8 mouse cellular contexts compared by ENCODE assay signal in genomic region chr17:31636942-31637811, GRCm38 (mm10). TPM values are rescaled to one million over a fixed set of nuclear protein-coding genes. Genes with fewer than 3 reads are reported as not detected.
DNase-seq lines count a peak whose midpoint lies in the region; ATAC-seq and TF ChIP-seq lines count a peak whose summit lies in the region.

Gene Cbs (minus strand): TSS chr17:31637238.

- TF ChIP-seq CTCF in stomach, postnatal 0 days (IDR thresholded peaks at IDR 0.05; ENCODE audit: low read depth): no peak

- H3K9ac ChIP-seq in embryonic facial prominence, embryonic 14.5 days (ENCODE audit: low read depth, low read length): peak within 1 kb of the TSS; percentile 65
- H3K9ac ChIP-seq in kidney, embryonic 14.5 days (ENCODE audit: low read depth, low read length): peak within 1 kb of the TSS; percentile 59
- H3K9ac ChIP-seq in liver, embryonic 11.5 days (ENCODE audit: low read depth, low read length): peak within 1 kb of the TSS; percentile 42
- H3K9ac ChIP-seq in stomach, postnatal 0 days (ENCODE audit: low read length): peak within 1 kb of the TSS; percentile 48

- peaks cover 8% of the 10 kb centered on the region for H3K4me1 ChIP-seq in erythroblast, embryonic 14.5 days (ENCODE audit: control insufficient read depth)
- peaks cover 14% of the 10 kb centered on the region for H3K4me1 ChIP-seq in embryonic facial prominence, embryonic 14.5 days (ENCODE audit: control insufficient read depth, insufficient read depth, low read length)
- H3K4me1 ChIP-seq in heart, embryonic 10.5 days: peaks cover 18% of the 10 kb centered on the region
- H3K4me1 ChIP-seq in kidney, embryonic 14.5 days (ENCODE audit: control insufficient read depth, insufficient read depth, low read length): 0 out of 2 replicates have a peak, but pooled peaks cover 4% of the 10 kb centered on the region
- H3K4me1 ChIP-seq in liver, embryonic 11.5 days (replicated peaks; ENCODE audit: control insufficient read depth, insufficient read depth, low read length): peaks cover 3% of the 10 kb centered on the region
- peaks cover 6% of the 10 kb centered on the region; the same call in 1 of the 2 replicates for H3K4me1 ChIP-seq in stomach, postnatal 0 days (replicated peaks; ENCODE audit: control insufficient read depth, insufficient read depth)

- H3K9me3 ChIP-seq in erythroblast, embryonic 14.5 days (ENCODE audit: control insufficient read depth, low read length): peaks cover 3% of the 10 kb centered on the region; the same call in 1 of the 2 replicates
- H3K9me3 ChIP-seq in embryonic facial prominence, embryonic 14.5 days (ENCODE audit: control insufficient read depth, low read length): no peaks in the 10 kb centered on the region
- H3K9me3 ChIP-seq in heart, embryonic 10.5 days: no peaks in the 10 kb centered on the region
- no peaks in the 10 kb centered on the region for H3K9me3 ChIP-seq in kidney, embryonic 14.5 days (ENCODE audit: control insufficient read depth, low read length)
- no peaks in the 10 kb centered on the region for H3K9me3 ChIP-seq in liver, embryonic 11.5 days (ENCODE audit: control insufficient read depth, low read length)
- H3K9me3 ChIP-seq in stomach, postnatal 0 days (ENCODE audit: control insufficient read depth, low read length): no peaks in the 10 kb centered on the region

- peak within 1 kb of the TSS; percentile 56 for H3K4me3 ChIP-seq in erythroblast, embryonic 14.5 days (replicated peaks)
- peak within 1 kb of the TSS; percentile 52 for H3K4me3 ChIP-seq in embryonic facial prominence, embryonic 14.5 days (ENCODE audit: low read depth, low read length)
- H3K4me3 ChIP-seq in heart, embryonic 10.5 days: peak within 1 kb of the TSS; percentile 68
- peak within 1 kb of the TSS; percentile 47 for H3K4me3 ChIP-seq in kidney, embryonic 14.5 days (ENCODE audit: low read length)
- peak within 1 kb of the TSS; percentile 56 for H3K4me3 ChIP-seq in liver, embryonic 11.5 days (ENCODE audit: low read depth, low read length)
- H3K4me3 ChIP-seq in myocyte: no peak within 1 kb of the TSS
- H3K4me3 ChIP-seq in stomach, postnatal 0 days (ENCODE audit: low read depth, low read length): peak within 1 kb of the TSS; percentile 47

- no peak for TF ChIP-seq POLR2A in myocyte (IDR thresholded peaks at IDR 0.05; ENCODE audit: insufficient read length, low read depth)

- no peaks in the 10 kb centered on the region for H3K79me2 ChIP-seq in myocyte (ENCODE audit: control insufficient read depth, insufficient read depth)

- no peak for ATAC-seq in erythroblast, adult 5-6 weeks (replicated peaks; ENCODE audit: low FRiP score, poor library complexity, severe bottlenecking)
- ATAC-seq in embryonic facial prominence, embryonic 14.5 days (ENCODE audit: low read depth): peak; percentile 95
- ATAC-seq in kidney, embryonic 14.5 days (ENCODE audit: low FRiP score, low TSS enrichment): peak; percentile 95
- peak; percentile 85 for ATAC-seq in liver, embryonic 11.5 days (replicated peaks; ENCODE audit: low FRiP score)
- peak; percentile 87 for ATAC-seq in stomach, postnatal 0 days (ENCODE audit: low FRiP score, low TSS enrichment)

- WGBS in embryonic facial prominence, embryonic 14.5 days: 4% methylated on average over 35 of the region's 61 CpGs
- 2% methylated on average over 60 of the region's 61 CpGs for WGBS in heart, embryonic 10.5 days
- 3% methylated on average over 59 of the region's 61 CpGs for WGBS in kidney, embryonic 14.5 days
- WGBS in liver, embryonic 11.5 days: 2% methylated on average over 61 of the region's 61 CpGs
- 3% methylated on average over 51 of the region's 61 CpGs for WGBS in stomach, postnatal 0 days

- H3K27ac ChIP-seq in embryonic facial prominence, embryonic 14.5 days (replicated peaks; ENCODE audit: low read depth, low read length): 0 out of 2 replicates have a peak within 1 kb of the TSS, but pooled peaks have one; percentile 28
- peak within 1 kb of the TSS; percentile 72 for H3K27ac ChIP-seq in heart, embryonic 10.5 days
- H3K27ac ChIP-seq in kidney, embryonic 14.5 days (ENCODE audit: low read depth, low read length): no peak within 1 kb of the TSS
- no peak within 1 kb of the TSS for H3K27ac ChIP-seq in liver, embryonic 11.5 days (ENCODE audit: low read depth, low read length)
- no peak within 1 kb of the TSS for H3K27ac ChIP-seq in stomach, postnatal 0 days (replicated peaks)

- no peaks in the 10 kb centered on the region for H3K36me3 ChIP-seq in erythroblast, embryonic 14.5 days (ENCODE audit: control insufficient read depth)
- H3K36me3 ChIP-seq in embryonic facial prominence, embryonic 14.5 days (ENCODE audit: control insufficient read depth, insufficient read depth, low read length): no peaks in the 10 kb centered on the region
- no peaks in the 10 kb centered on the region for H3K36me3 ChIP-seq in heart, embryonic 10.5 days
- H3K36me3 ChIP-seq in kidney, embryonic 14.5 days (ENCODE audit: control insufficient read depth, insufficient read depth, low read length): no peaks in the 10 kb centered on the region
- H3K36me3 ChIP-seq in liver, embryonic 11.5 days (ENCODE audit: control insufficient read depth, insufficient read depth, low read length): no peaks in the 10 kb centered on the region
- H3K36me3 ChIP-seq in myocyte (ENCODE audit: control insufficient read depth, insufficient read depth): no peaks in the 10 kb centered on the region
- H3K36me3 ChIP-seq in stomach, postnatal 0 days (ENCODE audit: control insufficient read depth, insufficient read depth, low read length): no peaks in the 10 kb centered on the region

- DNase-seq in embryonic facial prominence, embryonic 14.5 days (ENCODE audit: low spot score): peak; percentile 92
- peak; percentile 90 for DNase-seq in heart, embryonic 10.5 days (ENCODE audit: low spot score)
- DNase-seq in liver, embryonic 11.5 days (ENCODE audit: low spot score): peak; percentile 78
- DNase-seq in stomach, postnatal 0 days (ENCODE audit: low spot score): peak; percentile 83

- peaks cover 47% of the 10 kb centered on the region for H3K27me3 ChIP-seq in erythroblast, embryonic 14.5 days (ENCODE audit: control insufficient read depth)
- peaks cover 19% of the 10 kb centered on the region for H3K27me3 ChIP-seq in embryonic facial prominence, embryonic 14.5 days (replicated peaks; ENCODE audit: control insufficient read depth, insufficient read depth, low read length)
- peaks cover 46% of the 10 kb centered on the region for H3K27me3 ChIP-seq in heart, embryonic 10.5 days (ENCODE audit: insufficient read depth, poor library complexity, severe bottlenecking)
- H3K27me3 ChIP-seq in kidney, embryonic 14.5 days (ENCODE audit: control insufficient read depth, insufficient read depth, low read length): peaks cover 11% of the 10 kb centered on the region
- H3K27me3 ChIP-seq in liver, embryonic 11.5 days (replicated peaks; ENCODE audit: control insufficient read depth, insufficient read depth, low read length): peaks cover 18% of the 10 kb centered on the region
- peaks cover 19% of the 10 kb centered on the region for H3K27me3 ChIP-seq in myocyte (ENCODE audit: control insufficient read depth, insufficient read depth, insufficient read length)
- H3K27me3 ChIP-seq in stomach, postnatal 0 days (ENCODE audit: control insufficient read depth, insufficient read depth, low read length): no peaks in the 10 kb centered on the region

- H3K4me2 ChIP-seq in embryonic facial prominence, embryonic 14.5 days (ENCODE audit: low read depth, low read length): peak within 1 kb of the TSS; percentile 86
- H3K4me2 ChIP-seq in kidney, embryonic 14.5 days (replicated peaks; ENCODE audit: low read depth, low read length): peak within 1 kb of the TSS; percentile 97
- H3K4me2 ChIP-seq in liver, embryonic 11.5 days: peak within 1 kb of the TSS; percentile 93
- H3K4me2 ChIP-seq in myocyte (ENCODE audit: low read depth): peak within 1 kb of the TSS; percentile 50
- peak within 1 kb of the TSS; percentile 87 for H3K4me2 ChIP-seq in stomach, postnatal 0 days (replicated peaks; ENCODE audit: low read depth)

- TF ChIP-seq EP300 in stomach, postnatal 0 days (optimal IDR thresholded peaks at IDR 0.05): no peak

- H3ac ChIP-seq in myocyte (ENCODE audit: control insufficient read depth, insufficient read length): no peak within 1 kb of the TSS

TF ChIP-seq in myocyte, 11 proteins besides CTCF, POLR2A, EP300 and RAD21:
- TF ChIP-seq CEBPB (IDR thresholded peaks at IDR 0.05; ENCODE audit: insufficient read depth, poor library complexity, severe bottlenecking) (no peak), USF1 (IDR thresholded peaks at IDR 0.05; ENCODE audit: low read depth) (no peak), E2F4 (IDR thresholded peaks at IDR 0.05; ENCODE audit: insufficient read depth) (no peak), REST (IDR thresholded peaks at IDR 0.05; ENCODE audit: insufficient read depth, insufficient read length) (no peak), POLR2AphosphoS2 (IDR thresholded peaks at IDR 0.05; ENCODE audit: insufficient read length, low read depth) (no peak), MAX (IDR thresholded peaks at IDR 0.05; ENCODE audit: low read depth) (no peak), SRF (IDR thresholded peaks at IDR 0.05; ENCODE audit: control insufficient read depth, insufficient read length, low read depth) (no peak), TCF12 (IDR thresholded peaks at IDR 0.05; ENCODE audit: insufficient read depth, poor library complexity, severe bottlenecking) (no peak), MYOD1 (IDR thresholded peaks at IDR 0.05; ENCODE audit: control insufficient read depth in 1 of 3, insufficient read length in 2 of 3, low read depth in 2 of 3) (no peak), MYOG (IDR thresholded peaks at IDR 0.05; ENCODE audit: control insufficient read depth in 1 of 3, insufficient read depth in 1 of 3, insufficient read length in 2 of 3, low read depth in 2 of 3) (no peak), TCF3 (IDR thresholded peaks at IDR 0.05; ENCODE audit: insufficient read length, low read depth) (no peak)

RNA-seq across cellular contexts. Expression of gene Cbs, which starts in this region (rescaled TPM):
- 0.01 and 0.05 TPM in 2 replicates for polyA plus RNA-seq in erythroblast, embryonic 14.5 days (2012)
- not detected in 2 replicates for total RNA-seq in erythroblast, adult 5-6 weeks (2015; ENCODE audit: low replicate concordance)
- total RNA-seq in erythroblast, adult 5-6 weeks (2017; ENCODE audit: low replicate concordance): not detected in 2 replicates
- 3.9 and 4.8 TPM in 2 replicates for polyA plus RNA-seq in embryonic facial prominence, embryonic 14.5 days (2014; fragmentation: Nextera tagmentation; extraction: Ambion mirVana)
- polyA plus RNA-seq in heart, embryonic 10.5 days (2016; fragmentation: Nextera tagmentation; extraction: Ambion mirVana): 0.89 and 2.1 TPM in 2 replicates
- 2.1 and 2.7 TPM in 2 replicates for polyA plus RNA-seq in kidney, embryonic 14.5 days (2014; fragmentation: Nextera tagmentation; extraction: Ambion mirVana)
- 7.3 and 8.3 TPM in 2 replicates for polyA plus RNA-seq in liver, embryonic 11.5 days (2014; fragmentation: Nextera tagmentation; extraction: Ambion mirVana)
- polyA plus RNA-seq in myocyte (2012; fragmentation: generic; extraction: Trizol): 0.06 TPM
- 0.83 and 1.2 TPM in 2 replicates for polyA plus RNA-seq in stomach, postnatal 0 days (2015; fragmentation: Nextera tagmentation; extraction: Ambion mirVana)

Comparison
In these comparisons a context has a peak if more than half of its experiments do, and no peak if none do; other contexts are left out.
1. H3K27ac ChIP-seq: peak in embryonic facial prominence, embryonic 14.5 days (single experiment) and heart, embryonic 10.5 days (single experiment); none in kidney, embryonic 14.5 days (single experiment), liver, embryonic 11.5 days (single experiment) and stomach, postnatal 0 days (single experiment).
2. Peak in every context shown above with its lines, with median percentiles within 50 percentile points of each other: DNase-seq, H3K4me2 ChIP-seq and H3K9ac ChIP-seq.